Mouse (Mus musculus) stomach, postnatal 0 days (tissue): ENCODE data around the gene Gm14139.
"Not testable (repeated sequence)": the region's sequence is repeated elsewhere in the genome, so short reads cannot be mapped to it uniquely, and the experiment has no call there.

Experiments used
- CTCF ChIP-seq: IDR thresholded peaks from 2 replicates; pipeline ENCODE4 v1.5.1; 2016; ENCODE audit warnings: antibody characterized with exemption, low read depth, mild to moderate bottlenecking, moderate library complexity
- EP300 ChIP-seq: optimal IDR thresholded peaks from 2 replicates; pipeline ENCODE3; 2016; ENCODE audit warnings: antibody characterized with exemption

- TF ChIP-seq CTCF, EP300: not testable (repeated sequence)
These were observed 509 bp upstream of the Gm14139 start for GRCm38 (mm10) chr2:150181046-150181445.
